In the genomic region with DNA sequence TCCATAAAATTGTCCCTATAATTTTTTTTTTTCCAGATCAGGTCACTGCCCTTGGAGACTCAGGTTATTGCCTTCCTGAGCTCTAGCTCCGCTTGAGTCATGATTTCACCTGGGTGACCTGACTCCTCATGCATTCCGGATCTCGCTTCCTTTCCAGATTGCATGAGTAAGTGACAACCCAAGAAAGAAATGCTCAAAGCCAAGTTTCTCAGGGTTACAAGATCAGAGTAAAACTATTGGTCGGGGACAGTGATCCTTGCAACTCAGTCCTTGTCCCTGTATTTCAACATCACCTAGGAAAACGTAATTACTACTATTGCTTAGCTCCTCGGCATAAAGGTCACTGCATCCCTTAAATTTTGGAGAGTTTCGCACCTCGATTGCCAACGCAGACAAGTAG, we compare ENCODE assay signal across 8 mouse cellular contexts. TPM values are rescaled to one million over a fixed set of nuclear protein-coding genes. Genes with fewer than 3 reads are reported as not detected.
DNase-seq lines count a peak whose midpoint lies in the region; ATAC-seq lines count a peak whose summit lies in the region.

A gene (plus strand): TSS at position 340 of the 400 bp plus-strand sequence.

- H3K9ac ChIP-seq in liver, embryonic 13.5 days, result no peak within 1 kb of the TSS

- H3K27me3 ChIP-seq in megakaryocyte, embryonic 14.5 days (replicated peaks), result peaks cover 53% of the 10 kb centered on the region
- peaks cover 58% of the 10 kb centered on the region for H3K27me3 ChIP-seq in liver, embryonic 13.5 days

- H3K4me3 ChIP-seq in megakaryocyte, embryonic 14.5 days (replicated peaks), result peak within 1 kb of the TSS; percentile 88
- peak within 1 kb of the TSS; percentile 37 for H3K4me3 ChIP-seq in liver, embryonic 13.5 days (replicated peaks)

- DNase-seq in adrenal gland, postnatal 14 days, result peak; percentile 12
- DNase-seq in adrenal gland, adult 8-10 months, result no peak
- DNase-seq in liver, embryonic 13.5 days, result no peak
- peak; percentile 3 for DNase-seq in testis, postnatal 10 days (ENCODE audit: low spot score)
- no peak for DNase-seq in right cerebral cortex, adult 18-20 months

- H3K9me3 ChIP-seq in megakaryocyte, embryonic 14.5 days, result no peaks in the 10 kb centered on the region
- H3K9me3 ChIP-seq in liver, embryonic 13.5 days (replicated peaks), result no peaks in the 10 kb centered on the region

- no peaks in the 10 kb centered on the region for H3K36me3 ChIP-seq in megakaryocyte, embryonic 14.5 days (replicated peaks; ENCODE audit: low read length)
- no peaks in the 10 kb centered on the region for H3K36me3 ChIP-seq in liver, embryonic 13.5 days

- peaks cover 13% of the 10 kb centered on the region for H3K4me1 ChIP-seq in megakaryocyte, embryonic 14.5 days
- no peaks in the 10 kb centered on the region for H3K4me1 ChIP-seq in liver, embryonic 13.5 days (replicated peaks)

- no peak for ATAC-seq in megakaryocyte, adult 5-6 weeks (ENCODE audit: poor library complexity, severe bottlenecking)
- no peak for ATAC-seq in liver, embryonic 13.5 days (ENCODE audit: low read depth)
- no peak for ATAC-seq in granulocyte monocyte progenitor cell, adult 5-6 weeks (replicated peaks; ENCODE audit: poor library complexity, severe bottlenecking)

- no peak within 1 kb of the TSS for H3K27ac ChIP-seq in liver, embryonic 13.5 days

- 42% methylated on average over 9 of the region's 9 CpGs for WGBS in liver, embryonic 13.5 days (ENCODE audit: insufficient replicate concordance)

- H3K4me2 ChIP-seq in liver, embryonic 13.5 days, result peak within 1 kb of the TSS; percentile 54

RNA-seq across cellular contexts. Expression of the gene that starts here (rescaled TPM):
- total RNA-seq in adrenal gland, postnatal 14 days (2021), result 0.56 and 0.83 TPM in 2 replicates
- under 1 TPM in 2 of 4 experiments, not detected in 2; 0.23 to 0.49 TPM for total RNA-seq in adrenal gland, adult 8-10 months (2022)
- polyA plus RNA-seq in megakaryocyte, embryonic 14.5 days (2012; ENCODE audit: insufficient read depth, low replicate concordance), result not detected in 2 replicates
- total RNA-seq in megakaryocyte, adult 5-6 weeks (2015), result not detected in 2 replicates
- total RNA-seq in megakaryocyte, adult 5-6 weeks (2017), result not detected in 2 replicates
- not detected in 2 replicates for polyA plus RNA-seq in liver, embryonic 13.5 days (2015; fragmentation: Nextera tagmentation; extraction: Ambion mirVana)
- not detected in 2 replicates for total RNA-seq in granulocyte monocyte progenitor cell, adult 5-6 weeks (2014; fragmentation: Nextera tagmentation)
- not detected in 2 replicates for total RNA-seq in granulocyte monocyte progenitor cell, adult 5-6 weeks (2017)

Comparison
In these comparisons a context has a peak if more than half of its experiments do, and no peak if none do; other contexts are left out.
1. Peak in DNase-seq in adrenal gland, postnatal 14 days; RNA of the gene not detected or under 1 TPM.